Mouse (Mus musculus) limb, embryonic 14.5 days (tissue): Measurements from ENCODE around the gene Tmem199. TPM values are rescaled to one million over a fixed set of nuclear protein-coding genes. Genes with fewer than 3 reads are reported as not detected.

Experiments used
- ATAC-seq: fragments of 200-750 bp; cut with Nextera tagmentation; 2 replicates; pipeline ENCODE4 v1.8.0; 2017; ENCODE audit warnings: low read depth, moderate number of reproducible peaks, moderate TSS enrichment; ENCODE audit not compliant: low FRiP score
- DNase-seq: peaks from one replicate; pipeline ENCODE4 v3.0.0-alpha.2; 2015; ENCODE audit warnings: low spot score
- H3K27ac ChIP-seq: fragments of 300-500 bp; sonication (generic); replicated peaks from 2 replicates; pipeline ENCODE4 v1.5.1; 2014; ENCODE audit warnings: low read depth, mild to moderate bottlenecking, low read length, moderate library complexity, mixed read lengths
- H3K27me3 ChIP-seq: fragments of 300-500 bp; sonication (generic); 2 replicates; pipeline ENCODE4 v1.6.1; 2014; ENCODE audit warnings: low read length, mixed read lengths; ENCODE audit not compliant: control insufficient read depth, insufficient read depth
- H3K36me3 ChIP-seq: fragments of 300-500 bp; sonication (generic); 2 replicates; pipeline ENCODE4 v1.6.1; 2014; ENCODE audit warnings: mild to moderate bottlenecking, low read length, moderate library complexity, mixed read lengths; ENCODE audit not compliant: control insufficient read depth, insufficient read depth
- H3K4me1 ChIP-seq: fragments of 300-500 bp; sonication (generic); 2 replicates; pipeline ENCODE4 v1.6.1; 2014; ENCODE audit warnings: antibody characterized with exemption, low read length, mixed read lengths; ENCODE audit not compliant: control insufficient read depth, insufficient read depth
- H3K4me2 ChIP-seq: fragments of 300-500 bp; sonication (generic); replicated peaks from 2 replicates; pipeline ENCODE4 v1.6.1; 2014; ENCODE audit warnings: low read depth, mild to moderate bottlenecking, low read length, moderate library complexity; ENCODE audit not compliant: severe bottlenecking
- H3K4me3 ChIP-seq: fragments of 300-500 bp; sonication (generic); replicated peaks from 2 replicates; pipeline ENCODE4 v1.5.1; 2014; ENCODE audit warnings: low read length
- H3K9ac ChIP-seq: fragments of 300-500 bp; sonication (generic); 2 replicates; pipeline ENCODE4 v1.6.1; 2014; ENCODE audit warnings: mild to moderate bottlenecking, low read depth, low read length, moderate library complexity; ENCODE audit not compliant: severe bottlenecking
- H3K9me3 ChIP-seq: fragments of 300-500 bp; sonication (generic); 2 replicates; pipeline ENCODE4 v1.6.1; 2016; ENCODE audit warnings: low read length; ENCODE audit not compliant: control insufficient read depth
- POLR2A ChIP-seq: fragments of 200-500 bp; IDR thresholded peaks from 2 replicates; pipeline ENCODE4 v1.8.0; 2012; ENCODE audit warnings: inconsistent platforms, mild to moderate bottlenecking, moderate library complexity, borderline replicate concordance; ENCODE audit not compliant: insufficient read depth, insufficient read length; ENCODE audit errors: extremely low read depth
- WGBS: fragments of 180-500 bp; shearing (Covaris S2); extraction: QIAGEN DNeasy Blood & Tissue Kit; methylation state at CpG from one replicate; pipeline ENCODE4 v1.1.7; 2014; 5-methylcytosine and 5-hydroxymethylcytosine counted together
- polyA plus RNA-seq, 2 experiments: library from polyadenylated mRNA; depleted of rRNA in 1 of 2; stranded (reverse) in 1 of 2; unstranded in 1 of 2; fragments of >200 nt; fragmentation: Nextera tagmentation in 1 of 2; extraction: Ambion mirVana in 1 of 2; gene quantifications; 2 replicates each; pipeline versions ENCODE4 v1.2.1 to v1.2.3; 2012 to 2014

The Tmem199 gene
- polyA plus RNA-seq, 2 experiments: 39.8 to 40.1 TPM

GRCm38 (mm10) chr11:78500623-78501202, 11.3 kb downstream of the Tmem199 start:
- ATAC-seq: no peak
- Histone ChIP-seq H3K9me3 (no peaks in the 10 kb centered on the region), H3K4me3 (no peak overlapping the region), H3K27ac (no peak overlapping the region), H3K27me3 (peaks cover 9% of the 10 kb centered on the region), H3K4me1 (peaks cover 12% of the 10 kb centered on the region; the same call in 1 of the 2 replicates), H3K4me2 (no peak overlapping the region), H3K9ac (no peak overlapping the region), H3K36me3 (peaks cover 3% of the 10 kb centered on the region; the same call in 1 of the 2 replicates)
- DNase-seq: no peak
- no peak for TF ChIP-seq POLR2A
- WGBS: 80% methylated on average over 9 of the region's 9 CpGs

GRCm38 (mm10) chr11:78499543-78499942, 12.4 kb downstream of the Tmem199 start:
- 47% methylated on average over 16 of the region's 16 CpGs for WGBS
- Histone ChIP-seq H3K36me3 (no peaks in the 10 kb centered on the region), H3K9ac (no peak overlapping the region), H3K9me3 (no peaks in the 10 kb centered on the region), H3K27me3 (peaks cover 10% of the 10 kb centered on the region), H3K4me3 (no peak overlapping the region), H3K4me1 (peaks cover 12% of the 10 kb centered on the region; the same call in 1 of the 2 replicates), H3K4me2 (no peak overlapping the region), H3K27ac (no peak overlapping the region)
- DNase-seq: no peak
- ATAC-seq: no peak
- TF ChIP-seq POLR2A: no peak

GRCm38 (mm10) chr11:78499004-78499403, 13.0 kb downstream of the Tmem199 start, which contains the start of gene Vtn:
Gene Vtn, plus strand, starts transcription at chr11:78499091.
- H3K27ac ChIP-seq: no peak within 1 kb of the TSS
- H3K9me3 ChIP-seq: no peaks in the 10 kb centered on the region
- no peak for TF ChIP-seq POLR2A
- DNase-seq: no peak
- WGBS: 60% methylated on average over 7 of the region's 7 CpGs
- ATAC-seq: no peak
- H3K27me3 ChIP-seq: peaks cover 10% of the 10 kb centered on the region
- H3K4me1 ChIP-seq: peaks cover 12% of the 10 kb centered on the region; the same call in 1 of the 2 replicates
- peak within 1 kb of the TSS; percentile 97 for H3K4me2 ChIP-seq
- peak within 1 kb of the TSS; percentile 36; the same call in 1 of the 2 replicates for H3K9ac ChIP-seq
- H3K4me3 ChIP-seq: peak within 1 kb of the TSS; percentile 47
- no peaks in the 10 kb centered on the region for H3K36me3 ChIP-seq

GRCm38 (mm10) chr11:78497544-78498522, 14.1 kb downstream of the Tmem199 start, which contains the start of gene Sarm1:
Gene Sarm1, minus strand, starts transcription at chr11:78497754.
- ATAC-seq (peak; percentile 94), DNase-seq (peak; percentile 94)
- Histone ChIP-seq H3K4me2 (peak within 1 kb of the TSS; percentile 97), H3K9me3 (no peaks in the 10 kb centered on the region), H3K4me3 (peak within 1 kb of the TSS; percentile 47), H3K9ac (peak within 1 kb of the TSS; percentile 45), H3K27ac (no peak within 1 kb of the TSS), H3K27me3 (peaks cover 10% of the 10 kb centered on the region), H3K36me3 (no peaks in the 10 kb centered on the region), H3K4me1 (peaks cover 12% of the 10 kb centered on the region; the same call in 1 of the 2 replicates)
- 0 out of 2 replicates have a peak, but pooled peaks have one; percentile 37 for TF ChIP-seq POLR2A
- WGBS: 3% methylated on average over 29 of the region's 36 CpGs

- ATAC-seq (peak; percentile 41), DNase-seq (no peak)
- Histone ChIP-seq H3K27ac (no peak overlapping the region), H3K9me3 (no peaks in the 10 kb centered on the region), H3K9ac (peak overlapping the region; percentile 45), H3K4me1 (peaks cover 12% of the 10 kb centered on the region; the same call in 1 of the 2 replicates), H3K4me3 (peak overlapping the region; percentile 47), H3K4me2 (peak overlapping the region; percentile 97), H3K27me3 (peaks cover 10% of the 10 kb centered on the region), H3K36me3 (no peaks in the 10 kb centered on the region)
- WGBS: under 1% methylated on average over 34 of the region's 44 CpGs
- TF ChIP-seq POLR2A: no peak
Observed at GRCm38 (mm10) chr11:78497071-78497541, 14.9 kb downstream of the Tmem199 start.
